Mouse (Mus musculus) monocyte, adult 5-6 weeks (primary cell): Measurements from ENCODE around the gene Scimp. TPM values are rescaled to one million over a fixed set of nuclear protein-coding genes. Genes with fewer than 3 reads are reported as not detected.

Experiments used
- ATAC-seq: fragments of 153-309, 156-312 bp; replicated peaks from 2 replicates; pipeline ENCODE4 v1.8.0; 2017; ENCODE audit warnings: mild to moderate bottlenecking; ENCODE audit not compliant: low TSS enrichment, insufficient number of reproducible peaks, severe bottlenecking, poor library complexity, low FRiP score
- total RNA-seq: library from RNA; stranded (forward); fragments of 200-1000, 200-491, 200-594 nt; gene quantifications from 3 replicates; pipeline ENCODE4 v1.2.3, GENCODE M21; 2017

The Scimp gene
- total RNA-seq, result 13.5 to 64.4 TPM (median 25.6 TPM) in 3 replicates

- peak; percentile 62 for ATAC-seq
Observed at GRCm38 (mm10) chr11:70812365-70812764, at the start of gene Scimp. Gene Scimp, minus strand, starts transcription at chr11:70812586.

GRCm38 (mm10) chr11:70860371-70860770 is 48.0 kb upstream of the Scimp start:
- ATAC-seq, result no peak

- ATAC-seq, result no peak
Observed at GRCm38 (mm10) chr11:70846029-70846428, 33.6 kb upstream of the Scimp start.

GRCm38 (mm10) chr11:70845457-70845978 is 33.1 kb upstream of the Scimp start:
- ATAC-seq, result no peak

- peak; percentile 82 for ATAC-seq
Observed at GRCm38 (mm10) chr11:70844559-70845456, 32.4 kb upstream of the Scimp start, which contains the start of gene Rabep1. Gene Rabep1, plus strand, starts transcription at chr11:70844778.

- ATAC-seq, result no peak
Observed at GRCm38 (mm10) chr11:70843701-70844551, 31.5 kb upstream of the Scimp start.

- no peak for ATAC-seq
Observed at GRCm38 (mm10) chr11:70842983-70843382, 30.6 kb upstream of the Scimp start.

- no peak for ATAC-seq
Observed at GRCm38 (mm10) chr11:70838610-70839009, 26.2 kb upstream of the Scimp start.

GRCm38 (mm10) chr11:70837031-70837430 is 24.6 kb upstream of the Scimp start:
- no peak for ATAC-seq

- no peak for ATAC-seq
Observed at GRCm38 (mm10) chr11:70835381-70835831, 23.0 kb upstream of the Scimp start.

- no peak for ATAC-seq
Observed at GRCm38 (mm10) chr11:70833831-70834230, 21.4 kb upstream of the Scimp start.

- no peak for ATAC-seq
Observed at GRCm38 (mm10) chr11:70833408-70833807, 21.0 kb upstream of the Scimp start.

- no peak for ATAC-seq
Observed at GRCm38 (mm10) chr11:70831201-70831600, 18.8 kb upstream of the Scimp start.

GRCm38 (mm10) chr11:70828975-70829615 is 16.7 kb upstream of the Scimp start:
- ATAC-seq, result no peak

- no peak for ATAC-seq
Observed at GRCm38 (mm10) chr11:70826207-70826606, 13.8 kb upstream of the Scimp start.

- ATAC-seq, result no peak
Observed at GRCm38 (mm10) chr11:70821728-70822591, 9.6 kb upstream of the Scimp start.

GRCm38 (mm10) chr11:70820120-70820519 is 7.7 kb upstream of the Scimp start:
- no peak for ATAC-seq

- no peak for ATAC-seq
Observed at GRCm38 (mm10) chr11:70816770-70817169, 4.4 kb upstream of the Scimp start.
